Mouse (Mus musculus) neural tube, embryonic 14.5 days (tissue): Measurements from ENCODE around the gene Cox7a1. TPM values are rescaled to one million over a fixed set of nuclear protein-coding genes. Genes with fewer than 3 reads are reported as not detected.
"Not testable (repeated sequence)": the region's sequence is repeated elsewhere in the genome, so short reads cannot be mapped to it uniquely, and the experiment has no call there.

Experiments
- ATAC-seq: fragments of 200-750 bp; cut with Nextera tagmentation; 2 replicates; pipeline ENCODE4 v1.8.0; 2017; ENCODE audit warnings: low read depth, mild to moderate bottlenecking, moderate TSS enrichment, moderate library complexity
- H3K27ac ChIP-seq: fragments of 300-500 bp; sonication (generic); 2 replicates; pipeline ENCODE4 v1.5.1; 2014; ENCODE audit warnings: low read depth, mild to moderate bottlenecking, control low read depth, low read length, moderate library complexity, mixed read lengths
- H3K27me3 ChIP-seq: fragments of 300-500 bp; sonication (generic); 2 replicates; pipeline ENCODE4 v1.6.1; 2014; ENCODE audit warnings: low read length; ENCODE audit not compliant: control insufficient read depth, insufficient read depth
- H3K36me3 ChIP-seq: fragments of 300-500 bp; sonication (generic); 2 replicates; pipeline ENCODE4 v1.6.1; 2014; ENCODE audit warnings: low read length, mixed read lengths; ENCODE audit not compliant: control insufficient read depth, insufficient read depth
- H3K4me1 ChIP-seq: fragments of 300-500 bp; sonication (generic); 2 replicates; pipeline ENCODE4 v1.6.1; 2014; ENCODE audit warnings: low read length; ENCODE audit not compliant: control insufficient read depth, insufficient read depth
- H3K4me2 ChIP-seq: fragments of 300-500 bp; sonication (generic); 2 replicates; pipeline ENCODE4 v1.6.1; 2014; ENCODE audit warnings: mild to moderate bottlenecking, low read depth, low read length, control low read depth
- H3K4me3 ChIP-seq: fragments of 300-500 bp; sonication (generic); 2 replicates; pipeline ENCODE4 v1.5.1; 2014; ENCODE audit warnings: low read depth, low read length, control low read depth, mixed read lengths
- H3K9ac ChIP-seq: fragments of 300-500 bp; sonication (generic); replicated peaks from 2 replicates; pipeline ENCODE4 v1.6.1; 2014; ENCODE audit warnings: low read depth, mild to moderate bottlenecking, control low read depth, low read length, mixed read lengths
- H3K9me3 ChIP-seq: fragments of 300-500 bp; sonication (generic); 2 replicates; pipeline ENCODE4 v1.6.1; 2016; ENCODE audit warnings: low read length; ENCODE audit not compliant: control insufficient read depth
- WGBS: fragments of 180-500 bp; shearing (Covaris S2); extraction: QIAGEN DNeasy Blood & Tissue Kit; methylation state at CpG from one replicate; pipeline ENCODE4 v1.1.7; 2014; 5-methylcytosine and 5-hydroxymethylcytosine counted together
- polyA plus RNA-seq: library from polyadenylated mRNA; unstranded; fragments of >200 nt; fragmentation: Nextera tagmentation; extraction: Ambion mirVana; gene quantifications from 2 replicates; pipeline ENCODE4 v1.2.1, GENCODE M21; 2014

The Cox7a1 gene
- polyA plus RNA-seq, 1 experiment from 2014 or later, result 4.7 TPM

DNA sequence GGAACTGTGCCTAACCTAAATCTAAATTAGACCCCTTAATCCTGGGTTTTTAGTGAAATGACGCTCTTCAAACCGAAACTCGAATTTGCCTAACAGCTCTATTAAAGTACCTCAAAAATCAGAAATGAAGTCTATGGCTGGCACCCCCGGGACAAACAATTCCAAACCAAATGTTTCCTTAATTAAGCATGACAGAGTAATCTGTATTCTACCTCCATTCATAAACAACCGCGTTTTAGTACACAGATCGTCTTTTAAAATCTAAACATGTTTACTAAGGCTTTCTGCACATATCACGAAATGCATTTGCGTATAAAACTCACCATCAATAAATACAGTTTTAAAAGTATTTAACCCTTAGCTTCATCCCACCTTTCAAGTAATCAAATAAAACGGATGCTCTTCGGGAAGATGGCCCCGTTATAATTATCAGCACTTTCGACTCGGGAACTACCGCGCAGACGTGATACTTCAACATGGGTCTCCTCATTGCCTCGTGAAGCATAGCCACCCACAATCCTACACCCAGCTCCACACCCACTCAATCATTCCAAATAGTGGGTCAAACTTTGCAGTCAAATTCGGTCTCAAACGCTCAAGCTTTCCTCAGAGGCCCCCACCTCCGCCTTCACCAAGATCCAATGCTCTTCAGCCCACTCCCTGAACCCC is 14.9 kb upstream of the Cox7a1 start:
- Histone ChIP-seq H3K4me2 (peak overlapping the region; percentile 62), H3K27ac (peak overlapping the region; percentile 92), H3K36me3 (no peaks in the 10 kb centered on the region), H3K27me3 (no peaks in the 10 kb centered on the region), H3K9me3 (peaks cover 3% of the 10 kb centered on the region; the same call in 1 of the 2 replicates), H3K4me3 (peak overlapping the region; percentile 72), H3K9ac (peak overlapping the region; percentile 86), H3K4me1 (peaks cover 14% of the 10 kb centered on the region)
- ATAC-seq, result peak; percentile 55
- WGBS, result 3% methylated on average over 21 of the region's 21 CpGs

DNA sequence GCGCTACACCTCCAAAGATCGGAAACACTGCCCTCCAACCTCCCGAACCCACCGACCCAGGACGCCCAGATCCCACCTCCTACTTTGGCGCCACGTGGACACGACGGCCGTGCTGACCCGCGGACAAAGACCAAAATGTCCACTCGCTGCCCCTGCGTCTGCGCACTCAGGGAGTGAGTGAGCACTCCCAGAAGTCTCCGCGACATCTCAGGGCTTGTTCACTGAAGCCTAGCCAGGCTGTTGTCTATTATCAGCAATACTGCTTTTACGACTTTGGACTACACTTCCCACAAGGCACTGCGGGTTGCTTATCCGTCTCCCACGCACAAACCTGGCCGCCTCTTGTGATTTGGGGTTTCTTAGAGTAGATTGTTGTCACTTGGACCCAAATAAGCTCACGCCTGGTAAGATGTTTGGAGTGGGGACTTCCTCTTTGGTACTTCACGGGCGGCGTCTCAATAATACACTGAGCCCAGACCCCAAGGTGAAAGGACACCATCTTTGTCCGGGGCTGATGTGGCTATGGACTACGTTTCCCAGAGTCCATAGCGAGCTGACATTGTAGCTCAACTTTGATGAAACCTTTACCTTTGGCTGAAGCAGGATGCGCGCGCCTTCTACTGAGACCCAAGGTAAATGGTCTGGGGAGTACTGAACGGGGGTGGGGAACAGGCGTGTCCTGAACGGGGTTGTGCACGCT is 14.2 kb upstream of the Cox7a1 start, which contains the start of gene Zfp146:
Gene Zfp146 (minus strand): TSS at position 168 of the 700 bp plus-strand sequence.
- H3K9me3 ChIP-seq, result peaks cover 3% of the 10 kb centered on the region; the same call in 1 of the 2 replicates
- peak within 1 kb of the TSS; percentile 72 for H3K4me3 ChIP-seq
- no peaks in the 10 kb centered on the region for H3K27me3 ChIP-seq
- H3K9ac ChIP-seq, result peak within 1 kb of the TSS; percentile 86
- peak within 1 kb of the TSS; percentile 92 for H3K27ac ChIP-seq
- under 1% methylated on average over 36 of the region's 36 CpGs for WGBS
- no peaks in the 10 kb centered on the region for H3K36me3 ChIP-seq
- peaks cover 14% of the 10 kb centered on the region for H3K4me1 ChIP-seq
- H3K4me2 ChIP-seq, result peak within 1 kb of the TSS; percentile 65
- ATAC-seq, result peak; percentile 97

DNA sequence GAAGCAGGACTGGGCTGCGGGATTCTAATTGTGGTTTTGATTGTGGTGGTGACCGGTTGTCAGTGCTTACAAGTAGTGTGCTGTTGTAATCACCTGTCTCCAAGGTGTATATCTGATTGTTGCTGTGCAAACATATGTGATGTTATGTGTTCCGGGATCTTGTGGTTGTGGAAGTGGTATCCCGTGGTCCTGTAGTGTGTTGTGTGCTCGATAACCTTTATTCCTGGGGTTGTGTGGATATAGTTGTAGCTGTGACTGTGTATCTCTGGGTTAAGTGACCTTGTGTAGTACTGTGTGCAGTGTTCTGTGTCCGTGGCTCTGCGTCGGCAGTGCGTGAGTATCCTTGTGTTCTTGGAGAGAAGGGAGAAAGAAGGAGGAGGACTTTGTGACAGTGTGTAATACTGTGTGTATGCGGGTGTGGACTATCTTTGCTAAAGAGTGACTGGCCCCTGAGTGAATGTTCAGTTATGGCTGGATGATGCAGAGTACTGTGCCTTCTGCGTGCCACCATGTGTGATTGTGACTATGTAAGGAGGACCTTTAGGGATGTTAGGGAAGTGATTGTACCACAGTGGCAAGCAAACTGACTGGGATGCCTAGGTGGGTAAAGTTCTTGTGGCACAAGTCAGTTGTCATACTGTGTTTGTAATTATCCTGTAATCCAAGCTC is 13.5 kb upstream of the Cox7a1 start:
- H3K36me3 ChIP-seq, result no peaks in the 10 kb centered on the region
- H3K4me3 ChIP-seq, result peak overlapping the region; percentile 72
- H3K9ac ChIP-seq, result peak overlapping the region; percentile 86
- peaks cover 14% of the 10 kb centered on the region for H3K4me1 ChIP-seq
- 23% methylated on average over 11 of the region's 11 CpGs for WGBS
- ATAC-seq, result peak; percentile 39
- peak overlapping the region; percentile 92 for H3K27ac ChIP-seq
- peaks cover 3% of the 10 kb centered on the region; the same call in 1 of the 2 replicates for H3K9me3 ChIP-seq
- peak overlapping the region; percentile 65 for H3K4me2 ChIP-seq
- H3K27me3 ChIP-seq, result no peaks in the 10 kb centered on the region

DNA sequence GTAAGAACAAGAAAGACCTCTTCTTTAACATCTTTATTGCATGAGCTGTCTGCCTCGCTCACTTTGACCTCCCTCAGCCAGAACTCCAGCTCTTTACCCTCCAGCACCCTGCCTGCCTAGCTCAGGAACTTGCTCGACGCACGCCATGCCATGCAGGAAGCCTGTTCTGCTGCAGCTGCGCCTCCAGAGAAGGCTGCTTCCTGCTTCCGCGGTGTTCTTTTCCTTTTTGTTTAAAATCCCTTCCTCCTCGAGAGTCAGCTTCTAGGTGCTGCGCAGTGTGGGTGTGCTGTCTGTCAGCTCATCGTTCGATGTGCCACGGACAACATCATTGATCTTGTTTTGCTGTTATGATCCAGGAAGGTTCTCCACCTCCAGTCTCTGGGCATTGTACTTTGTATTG is 7.5 kb upstream of the Cox7a1 start:
- no peak for ATAC-seq
- no peak overlapping the region for H3K9ac ChIP-seq
- H3K4me3 ChIP-seq, result no peak overlapping the region
- no peak overlapping the region for H3K4me2 ChIP-seq
- no peaks in the 10 kb centered on the region for H3K9me3 ChIP-seq
- H3K27me3 ChIP-seq, result no peaks in the 10 kb centered on the region
- no peaks in the 10 kb centered on the region for H3K4me1 ChIP-seq
- peaks cover 19% of the 10 kb centered on the region for H3K36me3 ChIP-seq
- H3K27ac ChIP-seq, result no peak overlapping the region
- 80% methylated on average over 12 of the region's 12 CpGs for WGBS

DNA sequence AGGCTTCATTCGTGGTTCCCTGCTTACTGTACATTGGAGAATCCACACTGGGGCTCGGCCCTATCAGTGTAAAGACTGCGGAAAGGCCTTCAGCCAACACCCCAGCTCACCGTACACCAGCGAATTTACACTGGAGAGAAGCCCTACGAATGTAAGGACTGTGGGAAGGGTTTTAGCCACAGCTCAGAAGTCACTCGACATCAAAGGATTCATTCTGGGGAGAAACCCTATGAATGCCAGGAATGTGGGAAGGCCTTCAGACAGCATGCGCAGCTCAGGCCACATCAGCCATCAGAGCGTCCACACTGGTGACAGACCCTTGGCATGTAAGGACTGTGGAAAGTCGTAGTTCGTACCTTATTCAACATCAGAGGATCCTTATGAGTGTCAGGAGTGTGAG is 5.7 kb upstream of the Cox7a1 start:
- ATAC-seq, result no peak
- 90% methylated on average over 11 of the region's 11 CpGs for WGBS
- H3K4me3 ChIP-seq, result no peak overlapping the region
- no peaks in the 10 kb centered on the region for H3K27me3 ChIP-seq
- no peak overlapping the region for H3K4me2 ChIP-seq
- peaks cover 19% of the 10 kb centered on the region for H3K36me3 ChIP-seq
- no peak overlapping the region for H3K27ac ChIP-seq
- no peak overlapping the region for H3K9ac ChIP-seq
- H3K4me1 ChIP-seq, result no peaks in the 10 kb centered on the region
- no peaks in the 10 kb centered on the region for H3K9me3 ChIP-seq

DNA sequence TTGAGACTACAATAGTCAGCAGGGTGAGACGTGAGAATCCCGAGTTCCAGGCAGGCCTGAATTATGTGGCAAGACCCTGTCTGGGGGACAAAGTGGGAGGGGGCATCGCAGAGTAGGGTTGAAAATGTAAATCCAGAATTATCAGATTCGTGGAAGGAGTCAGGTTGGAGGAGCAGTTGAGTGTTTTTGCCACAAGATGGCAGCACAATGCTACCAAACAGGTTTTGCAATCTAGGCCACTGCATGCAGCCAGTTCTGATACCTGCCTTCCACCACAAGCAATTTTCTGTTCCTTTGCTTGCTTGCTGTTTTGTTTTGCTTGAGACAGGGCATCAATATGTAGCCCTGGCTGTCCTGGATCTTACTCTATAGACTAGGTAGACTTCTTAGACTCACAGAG is 2.6 kb upstream of the Cox7a1 start:
- peaks cover 5% of the 10 kb centered on the region; the same call in 1 of the 2 replicates for H3K4me1 ChIP-seq
- 3% methylated on average over 4 of the region's 4 CpGs for whole genome bisulfite sequencing

DNA sequence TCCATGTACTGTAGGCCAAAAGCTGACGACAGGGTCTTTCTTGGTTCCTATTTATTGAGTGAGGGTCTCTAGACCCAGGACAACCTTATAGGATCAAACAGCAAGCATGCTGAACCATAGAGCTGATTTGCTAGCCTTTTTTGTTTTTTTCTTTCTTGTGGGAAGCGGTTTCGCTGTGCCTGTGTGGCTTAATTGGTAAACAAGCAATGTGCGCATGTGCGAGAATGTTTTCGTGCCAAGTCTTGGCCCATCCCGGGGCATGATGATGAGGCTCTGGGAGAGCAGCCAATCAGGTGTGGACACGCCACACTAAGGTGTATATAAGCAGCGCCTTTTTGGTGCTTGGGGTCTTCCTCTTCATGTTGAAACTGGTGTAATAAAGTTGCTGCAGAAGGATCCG is 2.0 kb upstream of the Cox7a1 start:
- not testable (repeated sequence) for H3K27me3 ChIP-seq, ATAC-seq, H3K4me2 ChIP-seq, H3K9me3 ChIP-seq, H3K4me1 ChIP-seq, H3K9ac ChIP-seq, H3K4me3 ChIP-seq, H3K27ac ChIP-seq
- WGBS, result 90% methylated on average over 9 of the region's 10 CpGs
- H3K36me3 ChIP-seq, result peaks cover 24% of the 10 kb centered on the region

More for the DNA sequence above, 2.6 kb upstream of the Cox7a1 start:
- no peak overlapping the region for H3K27ac ChIP-seq
- no peak overlapping the region for H3K9ac ChIP-seq
- ATAC-seq, result peak; percentile 53
- H3K9me3 ChIP-seq, result no peaks in the 10 kb centered on the region
- no peak overlapping the region for H3K4me2 ChIP-seq
- peaks cover 22% of the 10 kb centered on the region for H3K36me3 ChIP-seq
- no peak overlapping the region for H3K4me3 ChIP-seq
- no peaks in the 10 kb centered on the region for H3K27me3 ChIP-seq

DNA sequence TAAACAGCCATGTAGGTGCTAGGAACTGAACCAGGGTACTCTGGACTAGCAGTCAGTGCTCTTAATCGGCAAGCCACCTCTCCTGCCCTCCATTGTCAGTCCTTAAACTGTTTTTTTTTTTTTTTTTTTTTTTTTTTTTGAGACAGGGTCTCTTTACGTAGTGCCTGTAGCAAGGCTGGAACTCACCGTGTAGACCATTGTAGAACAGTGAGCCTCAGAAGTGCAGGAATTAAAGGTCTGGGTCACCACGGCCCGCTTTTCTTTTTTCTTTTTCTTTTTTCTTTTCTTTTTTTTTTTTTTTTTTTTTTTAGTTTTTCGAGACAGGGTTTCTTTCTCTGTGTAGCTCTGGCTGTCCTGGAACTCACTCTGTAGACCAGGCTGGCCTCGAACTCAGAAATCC is 755 bp upstream of the Cox7a1 start:
- H3K9me3 ChIP-seq, ATAC-seq, H3K9ac ChIP-seq, H3K4me2 ChIP-seq, H3K4me3 ChIP-seq, H3K27ac ChIP-seq, H3K27me3 ChIP-seq, H3K4me1 ChIP-seq: not testable (repeated sequence)
- peaks cover 26% of the 10 kb centered on the region for H3K36me3 ChIP-seq
- 77% methylated on average over 6 of the region's 7 CpGs for WGBS
